Mouse (Mus musculus) MEL (cell line): Measurements from ENCODE around the gene Nfia. TPM values are rescaled to one million over a fixed set of nuclear protein-coding genes. Genes with fewer than 3 reads are reported as not detected.

Experiments
- DNase-seq: peaks from one replicate; pipeline ENCODE4 v3.0.0; 2011; ENCODE audit warnings: low read depth, low spot score
- H3K27ac ChIP-seq: 2 replicates; pipeline ENCODE4 v1.5.1; 2012; ENCODE audit warnings: low read depth, mild to moderate bottlenecking, control low read depth, low read length, moderate library complexity; ENCODE audit not compliant: control insufficient read depth
- H3K27me3 ChIP-seq, 2 experiments: fragments of 150-350 bp in 1 of 2; sonication (generic) in 1 of 2; 2 replicates each; pipeline ENCODE4 v1.6.1; 2012; ENCODE audit warnings: low read length in 2 of 2, mild to moderate bottlenecking in 2 of 2, improper control_type of control experiment in 1 of 2, moderate library complexity in 1 of 2; ENCODE audit not compliant: insufficient read depth in 2 of 2, control insufficient read depth in 1 of 2
- H3K36me3 ChIP-seq, 2 experiments: 2 replicates each; pipeline ENCODE4 v1.6.1; 2012 to 2014; ENCODE audit warnings: low read length in 2 of 2, improper control_type of control experiment in 1 of 2, inconsistent platforms in 1 of 2, mild to moderate bottlenecking in 1 of 2; ENCODE audit not compliant: insufficient read depth in 2 of 2, control insufficient read depth in 1 of 2
- H3K4me1 ChIP-seq, 2 experiments: fragments of 150-350 bp in 1 of 2; sonication (generic) in 1 of 2; 2 replicates each; pipeline ENCODE4 v1.6.1; 2012; ENCODE audit warnings: low read length in 2 of 2, improper control_type of control experiment in 1 of 2, mild to moderate bottlenecking in 1 of 2; ENCODE audit not compliant: insufficient read depth in 2 of 2, control insufficient read depth in 1 of 2
- H3K4me3 ChIP-seq, 2 experiments: fragments of 150-350 bp in 1 of 2; sonication (generic) in 1 of 2; 2 replicates each; pipeline ENCODE4 v1.5.1; 2012; ENCODE audit warnings: low read depth in 2 of 2, low read length in 2 of 2, mild to moderate bottlenecking in 2 of 2, moderate library complexity in 2 of 2, control low read depth in 1 of 2, improper control_type of control experiment in 1 of 2; ENCODE audit not compliant: control insufficient read depth in 1 of 2, insufficient read depth in 1 of 2
- H3K79me2 ChIP-seq: 2 replicates; pipeline ENCODE4 v1.6.1; 2012; ENCODE audit warnings: mild to moderate bottlenecking, low read length, moderate library complexity; ENCODE audit not compliant: control insufficient read depth, poor library complexity, insufficient read depth
- H3K9ac ChIP-seq: 2 replicates; pipeline ENCODE4 v1.6.1; 2012; ENCODE audit warnings: low read depth, mild to moderate bottlenecking, control low read depth, low read length, moderate library complexity; ENCODE audit not compliant: control insufficient read depth, poor library complexity, severe bottlenecking
- H3K9me3 ChIP-seq: fragments of 150-350 bp; sonication (generic); replicated peaks from 2 replicates; pipeline ENCODE4 v1.6.1; 2012; ENCODE audit warnings: mild to moderate bottlenecking, low read length, improper control_type of control experiment, moderate library complexity; ENCODE audit not compliant: insufficient read depth
- BHLHE40 ChIP-seq: IDR thresholded peaks from 2 replicates; pipeline ENCODE4 v1.6.1; 2012; ENCODE audit warnings: low read depth, mild to moderate bottlenecking, inconsistent platforms, low read length, improper control_type of control experiment, borderline replicate concordance
- CHD1 ChIP-seq: IDR thresholded peaks from 2 replicates; pipeline ENCODE4 v1.6.1; 2012; ENCODE audit warnings: low read depth, mild to moderate bottlenecking, inconsistent platforms, low read length, improper control_type of control experiment
- CHD2 ChIP-seq: IDR thresholded peaks from 2 replicates; pipeline ENCODE4 v1.6.1; 2011; ENCODE audit warnings: low read length, improper control_type of control experiment
- CTCF ChIP-seq, 3 experiments: IDR thresholded peaks in 2 of 3; conservative IDR thresholded peaks in 1 of 3; 2 replicates each; pipeline ENCODE4 v1.5.1; 2011 to 2012; ENCODE audit warnings: low read length in 3 of 3, low read depth in 2 of 3, mild to moderate bottlenecking in 2 of 3, improper control_type of control experiment in 1 of 3, inconsistent platforms in 1 of 3, mixed read lengths in 1 of 3, moderate library complexity in 1 of 3; ENCODE audit not compliant: control insufficient read depth in 1 of 3, insufficient read depth in 1 of 3, poor library complexity in 1 of 3, severe bottlenecking in 1 of 3
- E2F4 ChIP-seq: IDR thresholded peaks from 2 replicates; pipeline ENCODE4 v1.6.1; 2011; ENCODE audit warnings: low read depth, low read length, improper control_type of control experiment, borderline replicate concordance
- ELF1 ChIP-seq: IDR thresholded peaks from 2 replicates; pipeline ENCODE4 v1.6.1; 2014; ENCODE audit warnings: low read depth, mild to moderate bottlenecking, inconsistent platforms, low read length, improper control_type of control experiment, moderate library complexity
- EP300 ChIP-seq, 2 experiments: IDR thresholded peaks; 2 replicates each; pipeline ENCODE4 v1.6.1; 2011; ENCODE audit warnings: improper control_type of control experiment in 2 of 2, low read length in 2 of 2, low read depth in 1 of 2, mild to moderate bottlenecking in 1 of 2
- ETS1 ChIP-seq: IDR thresholded peaks from 2 replicates; pipeline ENCODE4 v1.6.1; 2012; ENCODE audit warnings: low read depth, mild to moderate bottlenecking, inconsistent platforms, low read length, improper control_type of control experiment, moderate library complexity
- GABPA ChIP-seq: IDR thresholded peaks from 2 replicates; pipeline ENCODE4 v1.6.1; 2012; ENCODE audit warnings: low read depth, mild to moderate bottlenecking, inconsistent platforms, low read length, improper control_type of control experiment, moderate library complexity
- GATA1 ChIP-seq: IDR thresholded peaks from 2 replicates; pipeline ENCODE4 v1.6.1; 2011; ENCODE audit warnings: low read depth, low read length, improper control_type of control experiment
- HCFC1 ChIP-seq: IDR thresholded peaks from 2 replicates; pipeline ENCODE4 v1.6.1; 2012; ENCODE audit warnings: low read depth, mild to moderate bottlenecking, inconsistent platforms, low read length, improper control_type of control experiment, moderate library complexity
- JUND ChIP-seq: IDR thresholded peaks from 2 replicates; pipeline ENCODE4 v1.6.1; 2011; ENCODE audit warnings: low read depth, mild to moderate bottlenecking, improper control_type of control experiment, low read length
- KAT2A ChIP-seq: conservative IDR thresholded peaks from 2 replicates; pipeline ENCODE4 v1.6.1; 2012; ENCODE audit warnings: low read depth, low read length, improper control_type of control experiment, inconsistent platforms
- MAX ChIP-seq: IDR thresholded peaks from 2 replicates; pipeline ENCODE4 v1.6.1; 2011; ENCODE audit warnings: low read length, improper control_type of control experiment
- MAZ ChIP-seq: IDR thresholded peaks from 2 replicates; pipeline ENCODE4 v1.6.1; 2012; ENCODE audit warnings: low read depth, mild to moderate bottlenecking, inconsistent platforms, low read length, improper control_type of control experiment
- MEF2A ChIP-seq: IDR thresholded peaks from 2 replicates; pipeline ENCODE4 v1.6.1; 2014; ENCODE audit warnings: low read depth, mild to moderate bottlenecking, inconsistent platforms, low read length, improper control_type of control experiment; ENCODE audit not compliant: poor library complexity, insufficient replicate concordance, severe bottlenecking; ENCODE audit errors: extremely low read depth
- MXI1 ChIP-seq: IDR thresholded peaks from 2 replicates; pipeline ENCODE4 v1.6.1; 2011; ENCODE audit warnings: mild to moderate bottlenecking, low read depth, low read length, improper control_type of control experiment
- MYB ChIP-seq: IDR thresholded peaks from 2 replicates; pipeline ENCODE4 v1.6.1; 2011; ENCODE audit warnings: mild to moderate bottlenecking, low read depth, low read length, improper control_type of control experiment
- MYC ChIP-seq: IDR thresholded peaks from 2 replicates; pipeline ENCODE4 v1.6.1; 2011; ENCODE audit warnings: low read depth, mild to moderate bottlenecking, low read length, improper control_type of control experiment, moderate library complexity
- NELFE ChIP-seq: IDR thresholded peaks from 2 replicates; pipeline ENCODE4 v1.6.1; 2011; ENCODE audit warnings: low read depth, low read length, improper control_type of control experiment
- NRF1 ChIP-seq: IDR thresholded peaks from 2 replicates; pipeline ENCODE4 v1.6.1; 2014; ENCODE audit warnings: low read depth, mild to moderate bottlenecking, inconsistent platforms, low read length, improper control_type of control experiment, moderate library complexity; ENCODE audit not compliant: poor library complexity, insufficient read depth, severe bottlenecking
- POLR2A ChIP-seq, 2 experiments: IDR thresholded peaks; 2 replicates each; pipeline ENCODE4 v1.6.1; 2011 to 2012; ENCODE audit warnings: low read length in 2 of 2, mild to moderate bottlenecking in 2 of 2, control low read depth in 1 of 2, improper control_type of control experiment in 1 of 2, low read depth in 1 of 2, moderate library complexity in 1 of 2; ENCODE audit not compliant: control insufficient read depth in 1 of 2, insufficient read depth in 1 of 2, poor library complexity in 1 of 2
- POLR2AphosphoS2 ChIP-seq: IDR thresholded peaks from 2 replicates; pipeline ENCODE4 v1.6.1; 2011; ENCODE audit warnings: low read length, improper control_type of control experiment
- POLR2AphosphoS5 ChIP-seq: IDR thresholded peaks from 2 replicates; pipeline ENCODE4 v1.6.1; 2012; ENCODE audit warnings: low read depth, borderline replicate concordance, mild to moderate bottlenecking, inconsistent platforms, low read length, moderate library complexity, mixed read lengths
- RAD21 ChIP-seq: IDR thresholded peaks from 2 replicates; pipeline ENCODE4 v1.6.1; 2011; ENCODE audit warnings: mild to moderate bottlenecking, low read depth, low read length, improper control_type of control experiment
- RCOR1 ChIP-seq: IDR thresholded peaks from 2 replicates; pipeline ENCODE4 v1.6.1; 2012; ENCODE audit warnings: low read depth, mild to moderate bottlenecking, inconsistent platforms, low read length, improper control_type of control experiment
- SIN3A ChIP-seq: IDR thresholded peaks from 2 replicates; pipeline ENCODE4 v1.6.1; 2012; ENCODE audit warnings: low read length, improper control_type of control experiment, inconsistent platforms
- SMC3 ChIP-seq: IDR thresholded peaks from 2 replicates; pipeline ENCODE4 v1.6.1; 2011; ENCODE audit warnings: low read depth, low read length, improper control_type of control experiment
- TAL1 ChIP-seq: IDR thresholded peaks from 2 replicates; pipeline ENCODE4 v1.6.1; 2012; ENCODE audit warnings: mild to moderate bottlenecking, inconsistent platforms, low read length, moderate library complexity, mixed read lengths
- TBP ChIP-seq: IDR thresholded peaks from 2 replicates; pipeline ENCODE4 v1.8.0; 2011; ENCODE audit warnings: low read depth, low read length, improper control_type of control experiment
- TCF12 ChIP-seq: IDR thresholded peaks from 2 replicates; pipeline ENCODE4 v1.6.1; 2014; ENCODE audit warnings: low read depth, mild to moderate bottlenecking, inconsistent platforms, low read length, improper control_type of control experiment, moderate library complexity
- UBTF ChIP-seq: IDR thresholded peaks from 2 replicates; pipeline ENCODE4 v1.6.1; 2012; ENCODE audit warnings: low read depth, mild to moderate bottlenecking, inconsistent platforms, low read length, improper control_type of control experiment, moderate library complexity, borderline replicate concordance; ENCODE audit not compliant: insufficient read depth
- USF1 ChIP-seq: IDR thresholded peaks from 2 replicates; pipeline ENCODE4 v1.6.1; 2014; ENCODE audit warnings: low read depth, mild to moderate bottlenecking, inconsistent platforms, low read length, improper control_type of control experiment, moderate library complexity
- USF2 ChIP-seq, 2 experiments: IDR thresholded peaks; 2 replicates each; pipeline ENCODE4 v1.6.1; 2011 to 2012; ENCODE audit warnings: improper control_type of control experiment in 2 of 2, low read length in 2 of 2, borderline replicate concordance in 1 of 2, inconsistent platforms in 1 of 2, low read depth in 1 of 2, mild to moderate bottlenecking in 1 of 2; ENCODE audit not compliant: insufficient read depth in 1 of 2
- ZC3H11A ChIP-seq: IDR thresholded peaks from 2 replicates; pipeline ENCODE4 v1.6.1; 2012; ENCODE audit warnings: low read depth, mild to moderate bottlenecking, inconsistent platforms, low read length, improper control_type of control experiment
- ZKSCAN1 ChIP-seq: IDR thresholded peaks from 2 replicates; pipeline ENCODE4 v1.6.1; 2012; ENCODE audit warnings: low read depth, mild to moderate bottlenecking, inconsistent platforms, low read length, improper control_type of control experiment, moderate library complexity
- ZMIZ1 ChIP-seq: IDR thresholded peaks from 2 replicates; pipeline ENCODE4 v1.6.1; 2012; ENCODE audit warnings: low read depth, mild to moderate bottlenecking, inconsistent platforms, low read length, improper control_type of control experiment, moderate library complexity
- ZNF384 ChIP-seq: IDR thresholded peaks from 2 replicates; pipeline ENCODE4 v1.6.1; 2012; ENCODE audit warnings: low read depth, mild to moderate bottlenecking, inconsistent platforms, low read length, improper control_type of control experiment
- polyA plus RNA-seq, 2 experiments: library from polyadenylated mRNA; stranded (reverse) in 1 of 2; unstranded in 1 of 2; fragments of >175 nt in 1 of 2; fragments of >200 nt in 1 of 2; gene quantifications; 2 replicates each; pipeline versions ENCODE4 v1.2.1 to v1.2.4; 2012; ENCODE audit warnings: low replicate concordance in 2 of 2, low read depth in 1 of 2; ENCODE audit not compliant: insufficient read length in 2 of 2, insufficient read depth in 1 of 2, missing spikeins in 1 of 2
- total RNA-seq: library from RNA; depleted of rRNA; stranded (reverse); fragments of 300-350 nt; gene quantifications from 2 replicates; pipeline ENCODE4 v1.2.3, GENCODE M21; 2012

Nfia gene
- total and polyA plus RNA-seq, 3 experiments = 10.2 to 20.5 (median 13.4) TPM

GRCm38 (mm10) chr4:97891063-97891462, 118.5 kb downstream of the Nfia start:
- H3K9ac ChIP-seq = no peak overlapping the region
- H3K79me2 ChIP-seq = peaks cover 24% of the 10 kb centered on the region
- H3K27ac ChIP-seq = peak overlapping the region; percentile 30; the same call in 1 of the 2 replicates
- peaks cover 36% of the 10 kb centered on the region in 2 experiments for H3K4me1 ChIP-seq
- peak; percentile 58 for DNase-seq
- H3K27me3 ChIP-seq = no peaks in the 10 kb centered on the region
- peaks cover 9 to 61% of the 10 kb centered on the region in 2 experiments for H3K36me3 ChIP-seq
- H3K9me3 ChIP-seq = no peaks in the 10 kb centered on the region
- no peak overlapping the region for H3K4me3 ChIP-seq
- peak; percentile 61 for TF ChIP-seq TCF12
- no peak for TF ChIP-seq ZC3H11A
- TF ChIP-seq NELFE = no peak
- TF ChIP-seq POLR2AphosphoS2 = no peak
- TF ChIP-seq CHD2 = no peak
- no peak for TF ChIP-seq USF1
- TF ChIP-seq NRF1 = no peak
- peak; percentile 47 to 50; a peak in 3 of 4 replicates for TF ChIP-seq EP300 (IDR thresholded peaks at IDR 0.05; ENCODE audit: low read depth in 1 of 2, low read length in 2 of 2)
- TF ChIP-seq RAD21 = no peak
- TF ChIP-seq KAT2A = no peak
- peak; percentile 51; the same call in 1 of the 2 replicates for TF ChIP-seq SIN3A
- TF ChIP-seq SMC3 = no peak
- TF ChIP-seq TBP = no peak
- TF ChIP-seq POLR2A (IDR thresholded peaks at IDR 0.05; ENCODE audit: control insufficient read depth in 1 of 2, insufficient read depth in 1 of 2, low read depth in 1 of 2, low read length in 2 of 2, poor library complexity in 1 of 2) = no peak
- TF ChIP-seq HCFC1 = no peak
- TF ChIP-seq MAZ = no peak
- TF ChIP-seq JUND = no peak
- TF ChIP-seq MYB = peak; percentile 22; the same call in 1 of the 2 replicates
- TF ChIP-seq ETS1 = peak; percentile 60; the same call in 1 of the 2 replicates
- TF ChIP-seq RCOR1 = no peak
- peak; percentile 47; the same call in 1 of the 2 replicates for TF ChIP-seq ZNF384
- no peak for TF ChIP-seq UBTF
- TF ChIP-seq ZMIZ1 = no peak
- TF ChIP-seq TAL1 = no peak
- TF ChIP-seq CHD1 = no peak
- no peak for TF ChIP-seq MEF2A
- TF ChIP-seq ELF1 = no peak
- TF ChIP-seq E2F4 = no peak
- 0 out of 2 replicates have a peak, but pooled peaks have one; percentile 17 for TF ChIP-seq BHLHE40
- TF ChIP-seq POLR2AphosphoS5 = no peak
- TF ChIP-seq MYC = no peak
- TF ChIP-seq MXI1 = peak; percentile 20; the same call in 1 of the 2 replicates
- no peak for TF ChIP-seq USF2 (IDR thresholded peaks at IDR 0.05; ENCODE audit: borderline replicate concordance in 1 of 2, insufficient read depth in 1 of 2, low read depth in 1 of 2, low read length in 2 of 2)
- TF ChIP-seq CTCF (IDR thresholded peaks at IDR 0.05 in 2 of 3, conservative IDR thresholded peaks at IDR 0.05 in 1 of 3; ENCODE audit: control insufficient read depth in 1 of 3, insufficient read depth in 1 of 3, low read depth in 2 of 3, low read length in 3 of 3, poor library complexity in 1 of 3, severe bottlenecking in 1 of 3) = no peak
- no peak for TF ChIP-seq MAX
- TF ChIP-seq GABPA = no peak
- peak; percentile 46; the same call in 1 of the 2 replicates for TF ChIP-seq GATA1
- no peak for TF ChIP-seq ZKSCAN1
